Mouse (Mus musculus) stomach, embryonic 15.5 days (tissue): Measurements from ENCODE around the gene Slc35e4. TPM values are rescaled to one million over a fixed set of nuclear protein-coding genes. Genes with fewer than 3 reads are reported as not detected.
"Not testable (repeated sequence)": the region's sequence is repeated elsewhere in the genome, so short reads cannot be mapped to it uniquely, and the experiment has no call there.

ENCODE experiments used
- ATAC-seq: fragments of 200-750 bp; cut with Nextera tagmentation; 2 replicates; pipeline ENCODE4 v1.8.0; 2017; ENCODE audit warnings: low read depth, moderate number of reproducible peaks, moderate TSS enrichment; ENCODE audit not compliant: insufficient read depth, low FRiP score
- H3K27ac ChIP-seq: fragments of 300-500 bp; sonication (generic); 2 replicates; pipeline ENCODE4 v1.5.1; 2015; ENCODE audit warnings: mild to moderate bottlenecking, inconsistent platforms
- H3K27me3 ChIP-seq: fragments of 300-500 bp; sonication (generic); replicated peaks from 2 replicates; pipeline ENCODE4 v1.6.1; 2015; ENCODE audit warnings: inconsistent platforms
- H3K36me3 ChIP-seq: fragments of 300-500 bp; sonication (generic); 2 replicates; pipeline ENCODE4 v1.6.1; 2015; ENCODE audit warnings: inconsistent platforms
- H3K4me1 ChIP-seq: fragments of 300-500 bp; sonication (generic); 2 replicates; pipeline ENCODE4 v1.6.1; 2015; ENCODE audit warnings: inconsistent platforms
- H3K4me2 ChIP-seq: fragments of 300-500 bp; sonication (generic); 2 replicates; pipeline ENCODE4 v1.6.1; 2015; ENCODE audit warnings: mild to moderate bottlenecking, inconsistent platforms
- H3K4me3 ChIP-seq: fragments of 300-500 bp; sonication (generic); replicated peaks from 2 replicates; pipeline ENCODE4 v1.5.1; 2015; ENCODE audit warnings: inconsistent platforms
- H3K9ac ChIP-seq: fragments of 300-500 bp; sonication (generic); 2 replicates; pipeline ENCODE4 v1.6.1; 2015; ENCODE audit warnings: inconsistent platforms
- H3K9me3 ChIP-seq: fragments of 300-500 bp; sonication (generic); 2 replicates; pipeline ENCODE4 v1.6.1; 2016; ENCODE audit warnings: inconsistent platforms
- WGBS: fragments of 180-500 bp; shearing (Covaris S2); methylation state at CpG from one replicate; pipeline ENCODE4 v1.1.7; 2015; 5-methylcytosine and 5-hydroxymethylcytosine counted together
- polyA plus RNA-seq: library from polyadenylated mRNA; unstranded; fragments of >200 nt; fragmentation: Nextera tagmentation; extraction: Ambion mirVana; gene quantifications from 2 replicates; pipeline ENCODE4 v1.2.1, GENCODE M21; 2015

The Slc35e4 gene
- polyA plus RNA-seq: 4.0 and 4.7 TPM in 2 replicates

DNA sequence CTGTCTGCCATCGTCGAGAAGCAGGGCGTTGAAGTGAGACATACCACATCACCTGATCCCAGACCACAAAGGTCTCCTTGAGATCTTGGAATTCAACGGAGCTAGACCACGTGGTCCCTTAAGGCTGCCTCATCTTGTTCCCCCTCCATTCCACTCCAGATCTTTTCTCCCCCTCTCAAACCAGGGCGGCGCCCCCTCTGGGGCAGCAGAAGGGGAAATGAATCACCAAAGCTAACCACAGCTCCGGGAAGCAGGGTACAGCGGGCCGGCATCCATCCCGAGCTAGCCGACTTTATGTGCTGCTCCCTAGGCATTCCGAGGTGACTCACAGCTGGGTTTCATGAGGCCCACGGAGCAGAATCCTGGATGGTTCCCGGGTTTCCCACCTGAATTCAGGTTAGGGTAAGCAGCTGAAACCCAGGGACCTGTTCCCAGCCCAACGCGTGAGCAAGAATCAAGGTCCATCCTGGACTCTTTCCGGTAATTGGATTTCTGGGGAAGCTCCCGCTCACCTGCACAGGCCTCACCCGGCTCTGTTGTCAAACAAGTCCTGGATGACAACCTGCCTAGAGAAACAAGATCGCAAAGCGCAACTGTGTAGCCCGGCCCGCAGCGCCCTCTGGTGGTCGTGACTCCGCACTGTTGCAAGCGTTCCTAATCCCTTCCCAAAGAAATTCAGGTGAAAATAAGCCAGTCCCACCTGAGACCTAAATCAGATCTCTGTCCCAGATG, at the start of gene Slc35e4:
Gene Slc35e4, minus strand, starts transcription at position 556 of the 732 bp plus-strand sequence.
- peaks cover 34% of the 10 kb centered on the region for H3K4me1 ChIP-seq
- peak within 1 kb of the TSS; percentile 22; the same call in 1 of the 2 replicates for H3K9ac ChIP-seq
- ATAC-seq: peak; percentile 63
- H3K9me3 ChIP-seq: no peaks in the 10 kb centered on the region
- 0% methylated on average over 28 of the region's 28 CpGs for WGBS
- H3K4me3 ChIP-seq: peak within 1 kb of the TSS; percentile 58
- H3K27me3 ChIP-seq: peaks cover 7% of the 10 kb centered on the region; the same call in 1 of the 2 replicates
- no peaks in the 10 kb centered on the region for H3K36me3 ChIP-seq
- peak within 1 kb of the TSS; percentile 83 for H3K4me2 ChIP-seq
- peak within 1 kb of the TSS; percentile 78 for H3K27ac ChIP-seq

GRCm38 (mm10) chr11:3963610-3964415, 49.3 kb upstream of the Slc35e4 start, which contains the start of gene Pes1:
Gene Pes1 (plus strand): TSS chr11:3963975.
- Histone ChIP-seq H3K9me3 (no peaks in the 10 kb centered on the region), H3K9ac (peak within 1 kb of the TSS; percentile 68), H3K36me3 (0 out of 2 replicates have a peak, but pooled peaks cover 6% of the 10 kb centered on the region), H3K4me2 (peak within 1 kb of the TSS; percentile 79), H3K27me3 (no peaks in the 10 kb centered on the region), H3K4me3 (peak within 1 kb of the TSS; percentile 65), H3K27ac (peak within 1 kb of the TSS; percentile 71), H3K4me1 (peaks cover 11% of the 10 kb centered on the region)
- ATAC-seq: peak; percentile 87
- under 1% methylated on average over 31 of the region's 31 CpGs for WGBS

- 0 out of 2 replicates have a peak, but pooled peaks cover 1% of the 10 kb centered on the region for H3K36me3 ChIP-seq
- peak overlapping the region; percentile 79 for H3K4me2 ChIP-seq
- no peak overlapping the region for H3K9ac ChIP-seq
- peak overlapping the region; percentile 65 for H3K4me3 ChIP-seq
- H3K9me3 ChIP-seq: no peaks in the 10 kb centered on the region
- peaks cover 11% of the 10 kb centered on the region for H3K4me1 ChIP-seq
- WGBS: 78% methylated on average over 10 of the region's 10 CpGs
- H3K27ac ChIP-seq: peak overlapping the region; percentile 71; the same call in 1 of the 2 replicates
- H3K27me3 ChIP-seq: no peaks in the 10 kb centered on the region
- no peak for ATAC-seq
Observed at GRCm38 (mm10) chr11:3963155-3963554, 48.7 kb upstream of the Slc35e4 start.

DNA sequence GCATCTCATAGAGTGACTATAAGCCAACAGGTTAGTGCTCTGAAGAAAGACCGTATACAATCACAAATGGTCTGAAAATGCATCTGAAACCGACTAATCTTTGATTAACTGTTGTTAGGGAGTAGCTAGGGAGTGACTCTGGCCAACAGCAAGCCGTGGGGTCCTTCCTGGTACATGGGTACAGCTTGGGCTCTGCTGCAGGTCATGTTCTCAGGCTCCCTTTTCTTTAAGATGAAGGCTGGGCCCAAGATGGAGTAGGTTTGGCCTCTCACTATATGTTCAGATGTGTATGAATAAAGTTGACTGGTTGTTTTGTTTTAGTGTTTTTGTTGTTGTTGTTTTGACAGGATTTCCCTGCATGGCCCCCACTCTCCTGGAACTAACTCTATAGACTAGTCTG, 47.3 kb upstream of the Slc35e4 start:
- 67% methylated on average over 3 of the region's 3 CpGs for WGBS
- Histone ChIP-seq H3K9me3 (no peaks in the 10 kb centered on the region), H3K27me3 (no peaks in the 10 kb centered on the region), H3K4me2 (no peak overlapping the region), H3K9ac (no peak overlapping the region), H3K4me3 (no peak overlapping the region), H3K4me1 (peaks cover 11% of the 10 kb centered on the region), H3K36me3 (no peaks in the 10 kb centered on the region), H3K27ac (no peak overlapping the region)
- ATAC-seq: no peak

GRCm38 (mm10) chr11:3960901-3961300, 46.4 kb upstream of the Slc35e4 start:
- H3K27ac ChIP-seq: no peak overlapping the region
- no peaks in the 10 kb centered on the region for H3K36me3 ChIP-seq
- no peak overlapping the region for H3K9ac ChIP-seq
- no peak for ATAC-seq
- 56% methylated on average over 2 of the region's 2 CpGs for WGBS
- no peaks in the 10 kb centered on the region for H3K27me3 ChIP-seq
- H3K4me2 ChIP-seq: no peak overlapping the region
- no peaks in the 10 kb centered on the region for H3K9me3 ChIP-seq
- H3K4me1 ChIP-seq: peaks cover 8% of the 10 kb centered on the region
- no peak overlapping the region for H3K4me3 ChIP-seq

- H3K27me3 ChIP-seq, ATAC-seq, H3K27ac ChIP-seq, H3K9me3 ChIP-seq, H3K4me2 ChIP-seq, H3K9ac ChIP-seq, H3K4me1 ChIP-seq, H3K36me3 ChIP-seq, H3K4me3 ChIP-seq: not testable (repeated sequence)
- 85% methylated on average over 4 of the region's 4 CpGs for WGBS
Observed at GRCm38 (mm10) chr11:3955371-3955770, 40.9 kb upstream of the Slc35e4 start.

DNA sequence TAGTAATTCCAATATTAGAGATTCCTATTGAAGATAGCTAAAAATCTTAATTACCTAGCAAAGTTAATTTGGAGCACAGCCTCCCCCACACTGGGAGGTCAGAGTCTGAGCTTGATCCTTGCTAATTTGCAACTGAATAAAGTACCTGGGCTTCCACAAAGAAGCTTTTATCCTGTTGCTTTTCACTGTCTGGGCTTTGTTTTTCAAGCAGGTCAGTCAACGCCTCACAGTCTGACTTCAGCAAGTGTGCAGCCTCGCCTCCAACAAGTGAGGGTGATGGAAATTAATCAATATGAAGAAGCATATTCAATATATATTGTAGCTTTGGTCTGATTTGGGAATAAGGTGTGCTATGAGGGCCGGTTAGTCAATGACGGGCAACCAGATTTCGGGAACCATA, 40.4 kb upstream of the Slc35e4 start:
- WGBS: 86% methylated on average over 5 of the region's 5 CpGs
- H3K4me2 ChIP-seq: not testable (repeated sequence)

DNA sequence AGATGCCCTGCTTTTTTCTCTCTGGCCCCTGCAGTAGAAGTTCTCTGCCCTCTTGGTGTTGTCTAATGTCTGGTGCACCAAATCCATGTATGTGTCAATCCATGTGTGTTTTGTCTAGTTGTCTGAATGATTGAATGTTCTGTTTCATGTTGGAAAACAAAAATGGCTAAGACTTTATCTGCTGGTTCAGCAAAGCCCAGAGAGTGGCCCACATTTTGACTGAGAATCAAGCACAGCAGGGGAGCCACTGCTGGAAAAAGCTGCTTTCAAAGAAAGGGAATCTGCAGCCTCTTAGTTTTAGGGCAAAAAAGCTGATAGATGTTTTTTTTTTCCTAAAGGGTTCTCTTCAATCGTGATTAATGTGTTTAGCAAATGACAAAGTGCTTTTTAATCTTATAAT, 31.9 kb upstream of the Slc35e4 start:
- no peak overlapping the region for H3K9ac ChIP-seq
- no peak overlapping the region for H3K27ac ChIP-seq
- no peaks in the 10 kb centered on the region for H3K27me3 ChIP-seq
- no peaks in the 10 kb centered on the region for H3K9me3 ChIP-seq
- no peaks in the 10 kb centered on the region for H3K4me1 ChIP-seq
- no peak overlapping the region for H3K4me3 ChIP-seq
- H3K36me3 ChIP-seq: no peaks in the 10 kb centered on the region
- WGBS: 16% methylated on average over 1 of the region's 1 CpGs
- no peak overlapping the region for H3K4me2 ChIP-seq
- no peak for ATAC-seq

More for the DNA sequence above, 40.4 kb upstream of the Slc35e4 start:
- not testable (repeated sequence) for H3K27ac ChIP-seq, H3K9ac ChIP-seq, ATAC-seq, H3K4me1 ChIP-seq, H3K27me3 ChIP-seq, H3K9me3 ChIP-seq, H3K36me3 ChIP-seq, H3K4me3 ChIP-seq

DNA sequence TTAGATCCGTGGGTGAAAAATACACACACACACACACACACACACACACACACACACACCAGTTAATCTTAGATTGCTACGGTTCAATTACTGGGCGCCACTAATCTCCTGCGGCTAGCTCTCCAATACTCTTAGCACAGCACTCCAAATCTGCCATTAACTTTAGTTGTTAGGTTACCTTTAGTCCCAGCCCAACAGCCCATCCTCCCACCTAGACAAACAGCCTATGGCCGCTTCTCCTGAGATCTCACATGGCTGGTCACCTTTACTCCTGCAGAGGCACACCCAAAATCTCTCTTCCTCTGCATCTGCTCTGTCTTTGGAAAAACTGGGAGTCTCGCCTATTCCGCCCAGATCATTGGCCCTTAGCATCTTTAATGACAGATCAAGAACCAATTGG, 26.9 kb upstream of the Slc35e4 start:
- H3K9me3 ChIP-seq: no peaks in the 10 kb centered on the region
- ATAC-seq: no peak
- no peak overlapping the region for H3K27ac ChIP-seq
- 86% methylated on average over 7 of the region's 7 CpGs for WGBS
- no peaks in the 10 kb centered on the region for H3K36me3 ChIP-seq
- no peaks in the 10 kb centered on the region for H3K27me3 ChIP-seq
- H3K4me3 ChIP-seq: no peak overlapping the region
- no peak overlapping the region for H3K9ac ChIP-seq
- H3K4me2 ChIP-seq: no peak overlapping the region
- no peaks in the 10 kb centered on the region for H3K4me1 ChIP-seq

DNA sequence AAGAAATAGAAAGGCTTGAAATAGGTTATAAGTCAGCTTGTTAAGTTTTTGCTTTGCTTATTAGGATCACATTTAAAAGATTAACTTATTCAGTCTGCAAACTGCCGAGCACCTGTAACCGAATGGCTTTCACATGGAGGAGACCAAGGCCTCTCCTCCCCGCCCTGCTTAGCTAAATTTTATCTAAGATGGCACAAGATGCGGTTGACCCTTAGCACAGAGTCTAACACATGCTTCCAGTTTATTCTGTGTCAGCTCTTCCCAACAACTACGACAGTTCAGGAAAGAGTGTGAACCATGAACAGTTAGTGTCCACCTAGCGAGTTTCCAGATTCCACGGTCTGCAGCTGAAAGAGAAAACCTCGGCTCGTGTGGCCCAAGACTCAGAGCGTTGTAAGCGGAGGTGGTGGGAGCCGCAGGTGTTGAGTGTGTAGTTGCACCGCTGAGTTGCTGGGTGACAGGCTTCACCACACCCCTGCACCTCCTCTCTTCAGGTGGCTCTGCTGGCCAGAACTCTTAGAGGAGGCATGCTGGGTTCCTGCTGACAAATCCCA, 22.9 kb upstream of the Slc35e4 start:
- 74% methylated on average over 13 of the region's 13 CpGs for WGBS
- no peak overlapping the region for H3K27ac ChIP-seq
- H3K4me2 ChIP-seq: no peak overlapping the region
- ATAC-seq: no peak
- no peaks in the 10 kb centered on the region for H3K9me3 ChIP-seq
- H3K27me3 ChIP-seq: no peaks in the 10 kb centered on the region
- H3K9ac ChIP-seq: no peak overlapping the region
- H3K4me1 ChIP-seq: no peaks in the 10 kb centered on the region
- H3K4me3 ChIP-seq: no peak overlapping the region
- no peaks in the 10 kb centered on the region for H3K36me3 ChIP-seq

DNA sequence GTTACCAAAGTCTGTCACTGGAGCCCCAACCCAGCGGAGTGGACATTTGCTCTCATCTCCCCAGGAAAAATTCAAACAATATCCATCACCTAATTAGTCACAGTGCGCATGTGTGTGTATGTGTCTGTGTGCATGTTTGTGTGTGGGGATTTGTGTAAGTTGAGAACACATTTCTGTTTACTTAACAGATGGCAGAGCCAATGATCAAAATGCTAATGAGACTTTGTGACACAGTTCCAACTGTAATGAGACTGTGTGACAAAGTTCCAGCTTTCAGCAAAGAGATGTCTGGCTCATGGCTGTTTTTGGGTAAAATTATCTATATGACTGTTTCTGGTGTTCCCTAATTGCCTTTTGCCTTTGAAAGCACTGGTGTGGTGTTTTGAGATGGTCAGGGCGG, 21.9 kb upstream of the Slc35e4 start:
- H3K4me3 ChIP-seq: no peak overlapping the region
- WGBS: 87% methylated on average over 3 of the region's 3 CpGs
- no peak overlapping the region for H3K4me2 ChIP-seq
- no peaks in the 10 kb centered on the region for H3K9me3 ChIP-seq
- no peak overlapping the region for H3K9ac ChIP-seq
- H3K36me3 ChIP-seq: no peaks in the 10 kb centered on the region
- no peak overlapping the region for H3K27ac ChIP-seq
- no peaks in the 10 kb centered on the region for H3K27me3 ChIP-seq
- ATAC-seq: no peak
- no peaks in the 10 kb centered on the region for H3K4me1 ChIP-seq

GRCm38 (mm10) chr11:3935135-3935534, 20.7 kb upstream of the Slc35e4 start:
- H3K4me2 ChIP-seq: no peak overlapping the region
- no peaks in the 10 kb centered on the region for H3K4me1 ChIP-seq
- no peak overlapping the region for H3K4me3 ChIP-seq

More at GRCm38 (mm10) chr11:3935135-3935534, 20.7 kb upstream of the Slc35e4 start:
- no peaks in the 10 kb centered on the region for H3K36me3 ChIP-seq
- H3K9me3 ChIP-seq: no peaks in the 10 kb centered on the region
- WGBS: 74% methylated on average over 4 of the region's 4 CpGs
- no peaks in the 10 kb centered on the region for H3K27me3 ChIP-seq
- no peak for ATAC-seq
- no peak overlapping the region for H3K27ac ChIP-seq
- H3K9ac ChIP-seq: no peak overlapping the region
